Mouse (Mus musculus): Measurements from ENCODE around the gene Evl.

- TF ChIP-seq EP300 (IDR thresholded peaks at IDR 0.05; ENCODE audit: low read length) (no peak), MAFK (IDR thresholded peaks at IDR 0.05; ENCODE audit: insufficient replicate concordance, low read length) (no peak), USF1 (IDR thresholded peaks at IDR 0.05; ENCODE audit: low read depth, low read length) (no peak), POLR2A (IDR thresholded peaks at IDR 0.05; ENCODE audit: low read depth, low read length) (no peak), CTCF (conservative IDR thresholded peaks at IDR 0.05 in 1 of 2, IDR thresholded peaks at IDR 0.05 in 1 of 2; ENCODE audit: low read depth in 2 of 2, low read length in 2 of 2) (no peak), MAZ (IDR thresholded peaks at IDR 0.05; ENCODE audit: low read depth, low read length) (no peak), RCOR1 (conservative IDR thresholded peaks at IDR 0.05; ENCODE audit: low read depth, low read length) (no peak), ZC3H11A (IDR thresholded peaks at IDR 0.05; ENCODE audit: low read depth, low read length) (no peak), HCFC1 (IDR thresholded peaks at IDR 0.05; ENCODE audit: low read depth, low read length) (no peak), SIN3A (IDR thresholded peaks at IDR 0.05; ENCODE audit: low read length) (no peak), CHD2 (IDR thresholded peaks at IDR 0.05; ENCODE audit: low read length) (no peak), MAX (IDR thresholded peaks at IDR 0.05; ENCODE audit: low read length) (no peak), TCF12 (IDR thresholded peaks at IDR 0.05; ENCODE audit: low read depth, low read length) (no peak)
Observed at GRCm38 (mm10) chr12:108637440-108637839, 82.9 kb downstream of the Evl start.
